Mouse (Mus musculus): ENCODE results near the gene P2ry6.

Gene P2ry6

DNA sequence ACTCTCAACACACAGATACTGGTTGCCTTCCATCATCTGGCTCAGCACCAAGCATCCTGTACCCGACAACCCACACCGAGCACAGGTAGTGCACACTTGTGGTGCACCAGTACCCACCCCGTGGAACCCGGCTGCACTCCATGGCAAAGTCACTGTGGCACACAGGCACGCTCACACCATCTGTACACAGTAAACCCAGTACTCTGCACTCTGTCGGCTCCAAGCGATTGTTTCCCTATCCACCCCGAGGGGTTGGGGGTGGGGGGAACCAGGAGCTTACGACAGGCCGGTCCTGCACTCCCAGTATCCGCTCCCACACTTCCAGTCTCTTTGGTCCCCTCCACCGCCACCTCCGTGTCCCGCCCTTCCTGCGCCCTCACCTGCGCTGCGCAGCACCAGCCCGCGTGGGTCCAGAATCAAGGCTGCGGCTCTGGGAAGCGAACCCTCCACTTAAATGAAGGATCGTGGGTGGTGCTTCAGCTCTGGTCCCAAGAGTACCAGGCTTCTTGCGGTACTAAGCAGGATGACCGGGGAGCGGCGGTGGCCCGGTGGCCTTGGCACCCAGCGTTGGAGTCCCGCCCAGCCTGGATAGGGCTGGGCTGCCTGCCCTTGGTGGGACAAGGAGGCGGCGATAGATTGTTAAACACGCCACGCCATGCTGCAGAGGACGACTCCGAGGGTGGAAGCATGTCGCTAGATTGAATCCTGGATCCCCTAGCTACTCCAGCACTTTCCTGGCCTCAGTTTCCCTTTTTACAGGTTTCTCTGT, at the start of gene P2ry6:
Gene P2ry6, minus strand, starts transcription at position 515 of the 769 bp plus-strand sequence.
- in situ Hi-C loops (cut with MseI, MboI) = no loop called here

DNA sequence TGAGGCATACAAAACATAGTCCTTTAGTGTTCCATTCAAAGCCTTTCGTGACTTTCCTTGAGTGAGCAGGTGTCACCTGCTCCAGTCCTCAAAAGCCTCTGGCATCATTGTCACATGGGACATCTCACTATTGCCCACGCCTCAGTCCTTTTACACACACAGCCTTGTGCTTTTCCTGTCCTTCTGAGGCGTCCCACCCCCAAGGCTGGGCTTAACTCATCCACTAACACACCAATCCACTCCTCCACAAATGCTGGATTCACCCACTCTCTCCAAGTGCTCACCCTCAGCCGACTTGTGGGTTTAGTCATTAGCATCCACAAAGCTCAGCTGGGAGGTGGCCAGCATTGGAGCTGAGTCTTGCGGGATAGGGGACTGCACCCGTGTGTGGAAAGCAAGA, 43.0 kb upstream of the P2ry6 start:
- in situ Hi-C loops (cut with MseI, MboI) = no loop called here

DNA sequence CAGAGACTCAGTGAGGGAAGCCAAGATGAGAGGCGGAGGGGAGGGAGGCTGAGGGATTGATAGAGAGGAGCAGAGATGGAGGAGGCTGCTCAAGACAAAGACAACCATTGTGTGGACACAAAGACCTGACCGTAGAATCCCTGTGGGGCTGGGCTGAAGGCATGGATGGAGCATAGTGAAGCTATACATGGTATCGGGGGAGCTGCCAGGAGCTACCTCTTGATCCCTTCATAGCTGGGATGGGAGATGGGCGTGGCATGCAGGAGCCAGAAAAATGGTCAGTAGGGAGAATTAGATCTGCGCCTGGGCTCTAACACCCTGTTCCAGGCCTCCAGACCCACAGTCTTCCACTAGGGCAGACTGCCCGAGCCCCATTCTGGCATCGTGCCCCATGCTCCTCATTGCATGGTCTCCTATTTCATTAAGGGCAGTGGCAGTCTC, 42.6 kb upstream of the P2ry6 start:
- in situ Hi-C loops (cut with MseI, MboI) = no loop called here

DNA sequence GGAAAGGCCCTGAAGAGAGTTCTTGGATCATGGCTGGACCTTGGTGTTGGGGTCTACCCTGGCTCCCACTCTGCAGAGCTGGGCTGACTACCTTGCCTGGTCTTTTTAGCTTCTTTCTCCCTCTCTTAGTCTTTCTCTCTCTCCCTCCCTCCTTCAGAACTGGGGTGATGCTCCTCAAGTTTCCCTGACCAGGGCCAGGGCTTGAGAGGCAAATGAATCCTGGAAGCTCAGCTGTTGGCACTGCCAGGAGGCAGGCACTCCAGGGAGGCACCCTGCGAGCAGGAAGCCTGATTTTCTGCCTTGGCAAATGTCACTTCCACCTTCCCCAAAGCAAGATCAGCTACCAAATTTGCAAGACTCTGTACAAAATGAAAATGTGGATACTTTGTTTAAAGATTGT, 40.5 kb upstream of the P2ry6 start:
- in situ Hi-C loops (cut with MseI, MboI) = no loop called here

DNA sequence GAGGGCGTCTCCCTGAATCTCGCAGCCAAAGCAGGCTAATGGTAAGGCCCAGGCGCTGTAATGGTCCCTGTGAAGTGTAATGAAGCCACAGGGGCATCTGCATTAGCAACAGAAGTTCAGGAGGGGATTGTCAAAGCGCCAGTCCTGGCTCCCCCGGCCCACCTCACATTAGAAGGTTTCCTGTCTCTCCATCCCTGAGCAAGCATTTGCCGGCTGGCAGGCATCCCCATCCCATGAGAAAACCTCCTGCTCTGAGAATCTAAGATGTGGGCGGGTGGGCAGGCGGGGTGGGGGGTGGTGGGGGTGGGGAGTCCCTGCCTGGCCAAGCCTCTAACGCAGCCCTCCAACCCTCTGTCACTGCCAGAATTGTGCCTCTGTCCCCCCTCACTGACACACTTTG, 39.6 kb upstream of the P2ry6 start:
- in situ Hi-C loops (cut with MseI, MboI) = no loop called here

DNA sequence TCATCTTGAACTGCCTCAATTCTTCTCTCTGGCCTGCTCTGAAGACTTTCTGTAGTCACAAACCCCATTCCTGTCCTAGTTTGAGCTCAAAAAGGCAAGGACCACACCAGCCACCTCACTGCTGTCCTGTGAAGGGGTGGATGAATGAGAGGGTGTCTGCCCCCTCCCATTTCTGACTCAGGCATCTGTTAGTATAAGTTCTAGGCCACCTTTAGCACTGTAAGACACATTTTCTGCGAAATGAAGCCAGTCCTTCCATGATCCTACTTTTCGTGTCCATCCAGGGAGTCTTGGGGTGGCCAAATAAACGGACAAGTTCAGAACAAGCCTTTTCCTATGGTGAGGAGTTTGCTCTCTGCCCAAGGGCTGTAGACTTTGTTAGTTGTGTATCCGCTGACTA, 38.1 kb upstream of the P2ry6 start, which contains the start of gene P2ry2:
Gene P2ry2, minus strand, starts transcription at position 326 of the 400 bp plus-strand sequence.
- in situ Hi-C loops (cut with MseI, MboI) = no loop called here

DNA sequence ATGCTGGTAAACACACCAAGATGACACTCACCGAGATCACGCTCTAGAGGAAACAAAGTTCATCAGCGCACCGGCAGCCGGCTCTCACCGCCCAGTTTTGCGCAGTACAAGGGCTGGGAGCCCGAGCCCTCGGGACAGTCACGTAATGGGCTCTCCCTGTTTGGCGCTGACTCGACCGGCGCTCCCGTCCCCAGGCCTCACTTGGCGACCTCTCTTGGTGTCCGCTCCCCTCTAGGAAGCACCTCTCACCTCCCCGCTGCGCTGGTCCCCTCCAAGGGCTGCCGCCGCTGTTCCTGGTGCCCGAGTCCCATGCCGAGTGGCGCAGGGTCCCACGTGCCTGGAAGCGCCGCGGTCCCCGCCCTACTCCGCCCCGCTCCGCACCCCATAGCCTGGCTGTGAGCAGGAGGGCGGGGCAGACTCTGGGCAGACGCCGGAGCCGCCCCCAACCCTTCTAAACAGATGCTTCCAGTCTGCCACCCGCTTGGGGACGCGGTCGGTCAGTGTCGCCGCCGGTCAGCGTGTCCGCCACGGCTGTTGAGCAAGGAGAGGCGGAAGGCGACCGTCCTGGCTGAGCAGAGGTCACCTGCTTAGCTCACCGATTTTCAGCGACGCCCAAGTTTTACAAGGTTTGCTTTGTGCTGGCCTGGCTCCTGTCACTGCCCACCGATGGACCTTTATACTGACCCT, 37.4 kb upstream of the P2ry6 start:
- in situ Hi-C loops (cut with MseI, MboI) = no loop called here

DNA sequence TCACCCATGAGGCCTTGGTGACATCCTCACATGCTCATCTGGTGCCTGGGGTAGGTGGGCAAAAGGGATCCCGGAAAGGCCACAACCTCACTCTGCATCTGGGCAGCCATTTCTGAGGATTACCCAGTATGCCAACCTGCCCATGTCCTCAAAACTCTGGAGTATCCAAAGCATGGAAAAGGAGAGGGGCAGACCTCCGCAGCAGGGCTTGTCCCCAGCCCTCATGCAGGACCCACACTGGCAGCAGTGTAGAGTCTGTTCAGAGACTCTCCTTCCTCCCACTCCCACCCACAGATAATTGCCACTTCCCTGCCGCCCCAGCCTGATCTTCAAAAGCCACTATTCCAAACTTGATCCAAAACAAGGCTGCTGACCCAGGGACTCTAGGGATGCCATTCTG, 36.3 kb upstream of the P2ry6 start:
- in situ Hi-C loops (cut with MseI, MboI) = no loop called here

DNA sequence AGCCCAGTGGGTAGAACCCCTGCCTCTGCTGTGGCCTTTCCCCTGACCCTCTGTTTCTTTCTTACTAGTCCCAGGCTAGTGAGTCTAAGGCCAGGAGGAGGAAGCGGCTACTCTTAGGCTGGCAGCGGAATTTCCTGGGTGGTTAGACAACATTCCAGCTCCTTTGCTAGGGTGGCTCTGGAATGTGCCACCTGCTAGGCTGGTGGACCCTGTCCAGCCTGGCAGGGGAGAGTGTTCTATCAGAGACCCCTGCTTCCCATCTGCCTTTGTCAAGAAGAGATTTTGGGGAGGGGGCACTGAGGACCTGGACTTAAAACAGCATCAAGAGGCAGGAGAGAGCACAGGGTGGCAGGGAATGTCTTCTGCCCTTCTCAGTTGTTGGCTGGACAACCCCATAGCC, 31.8 kb upstream of the P2ry6 start:
- in situ Hi-C loops (cut with MseI, MboI) = no loop called here

DNA sequence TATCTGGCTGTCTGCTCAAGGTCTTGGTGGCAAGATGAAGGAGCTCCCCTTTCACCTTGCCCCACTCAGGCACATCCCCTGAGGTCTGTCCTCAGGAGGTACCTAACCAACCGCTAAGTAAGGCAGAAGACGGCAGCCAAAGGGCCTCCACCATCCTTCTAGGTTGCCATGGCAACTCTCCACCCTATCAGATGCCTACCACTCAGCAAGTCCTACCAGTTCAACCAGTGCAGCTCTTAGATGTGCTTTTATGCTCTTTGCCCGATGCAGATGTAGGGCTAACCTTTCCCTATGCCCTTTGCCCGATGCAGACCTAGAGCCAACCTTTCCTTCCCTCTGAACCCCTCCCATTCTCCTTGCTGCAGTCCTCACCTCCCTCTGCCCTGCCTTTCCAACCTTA, 30.7 kb upstream of the P2ry6 start:
- in situ Hi-C loops (cut with MseI, MboI) = no loop called here

DNA sequence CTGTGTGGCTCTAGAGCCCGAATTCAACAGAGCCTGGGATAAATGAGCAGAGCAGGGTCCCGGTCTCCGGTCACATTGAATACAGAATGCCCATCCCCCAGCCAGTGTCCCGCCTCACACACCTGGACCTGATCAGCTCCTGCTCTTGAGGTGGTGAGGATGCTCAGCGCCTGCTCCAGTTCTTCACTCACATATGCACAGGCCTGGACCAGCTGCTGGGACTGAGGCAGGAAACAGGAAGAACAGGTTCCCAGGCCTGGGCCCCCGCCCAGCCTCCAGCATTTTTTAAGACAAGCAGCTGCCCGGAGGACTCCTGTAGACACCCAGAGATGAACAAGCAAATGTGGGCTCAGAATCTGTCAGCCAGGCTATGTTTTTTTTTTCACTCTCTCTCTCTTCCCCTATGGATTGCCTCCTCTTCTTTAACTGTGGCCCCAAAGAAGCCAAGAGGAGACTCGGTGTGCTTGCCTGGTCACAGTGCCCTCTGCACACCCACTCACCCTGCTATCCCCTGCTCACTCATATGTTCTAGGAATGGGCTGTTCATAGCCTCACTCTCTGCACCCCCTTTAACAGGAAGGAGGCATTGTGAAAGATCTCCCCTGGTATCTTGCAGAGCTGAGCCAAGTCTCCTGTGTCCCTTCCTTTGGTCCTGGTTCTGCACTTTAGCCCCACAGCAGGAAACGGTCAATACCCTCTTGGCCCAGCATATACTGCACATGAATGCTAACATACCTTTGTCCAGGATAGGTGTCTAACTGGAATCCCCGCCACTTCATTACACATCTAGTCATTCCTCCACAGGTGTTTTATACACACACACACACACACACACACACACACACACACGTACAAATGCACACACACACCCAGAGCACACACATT, 29.2 kb upstream of the P2ry6 start:
- in situ Hi-C loops (cut with MseI, MboI) = no loop called here

DNA sequence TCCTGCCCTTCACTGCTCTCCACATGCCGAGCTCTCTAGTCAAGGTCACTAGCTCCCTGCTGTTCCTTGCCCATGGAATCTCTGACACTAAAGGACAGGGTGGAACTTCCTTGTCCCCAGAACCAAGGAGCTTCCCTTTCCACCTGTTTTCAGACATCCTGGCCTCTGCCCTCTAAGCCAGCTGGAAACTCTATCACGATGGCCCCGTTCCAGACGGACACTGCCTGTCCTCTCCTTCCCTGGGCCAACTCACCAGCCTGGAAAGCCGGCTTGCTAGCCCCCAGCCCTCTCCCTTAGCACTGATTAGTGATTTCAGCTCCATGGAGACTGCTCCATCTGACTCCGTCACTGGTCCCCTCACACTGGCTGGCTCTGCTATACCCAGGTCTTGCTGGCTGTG, 27.8 kb upstream of the P2ry6 start:
- in situ Hi-C loops (cut with MseI, MboI) = no loop called here

DNA sequence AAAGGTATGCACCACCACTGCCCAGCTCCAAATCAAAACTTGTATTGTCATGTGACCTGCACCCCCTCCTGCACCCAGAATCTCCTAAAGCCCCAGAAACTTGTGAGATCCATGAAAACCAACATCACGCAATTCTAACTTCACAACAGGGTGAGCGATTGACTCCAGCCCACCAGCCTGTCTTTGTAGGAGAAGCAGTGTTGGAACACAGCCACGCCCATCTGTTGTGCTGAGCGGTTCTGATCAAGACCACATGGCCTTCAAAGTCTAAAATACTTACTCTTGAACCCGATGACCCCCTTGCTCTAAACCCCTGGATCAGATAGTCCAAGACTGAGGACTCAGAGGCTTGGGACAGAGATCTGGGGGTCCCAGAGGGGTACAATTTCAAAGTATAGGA, 25.2 kb upstream of the P2ry6 start:
- in situ Hi-C loops (cut with MseI, MboI) = no loop called here

DNA sequence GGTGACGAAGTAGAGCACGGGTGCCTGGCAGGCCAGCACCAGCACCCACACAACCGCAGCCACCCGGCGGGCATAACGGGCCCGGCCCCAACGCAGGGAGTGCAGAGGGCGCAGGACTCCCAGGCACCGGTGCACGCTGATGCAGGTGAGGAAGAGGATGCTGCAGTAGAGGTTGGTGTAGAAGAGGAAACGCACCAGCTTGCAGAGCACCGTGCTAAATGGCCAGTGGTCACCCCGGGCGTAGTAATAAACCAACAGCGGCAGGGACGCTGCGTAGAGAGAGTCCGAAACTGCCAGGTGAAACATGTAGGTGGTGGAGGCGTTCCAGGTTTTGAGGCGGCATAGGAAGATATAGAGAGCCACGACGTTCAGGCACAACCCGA, 24.1 kb upstream of the P2ry6 start:
- in situ Hi-C loops (cut with MseI, MboI) = no loop called here

DNA sequence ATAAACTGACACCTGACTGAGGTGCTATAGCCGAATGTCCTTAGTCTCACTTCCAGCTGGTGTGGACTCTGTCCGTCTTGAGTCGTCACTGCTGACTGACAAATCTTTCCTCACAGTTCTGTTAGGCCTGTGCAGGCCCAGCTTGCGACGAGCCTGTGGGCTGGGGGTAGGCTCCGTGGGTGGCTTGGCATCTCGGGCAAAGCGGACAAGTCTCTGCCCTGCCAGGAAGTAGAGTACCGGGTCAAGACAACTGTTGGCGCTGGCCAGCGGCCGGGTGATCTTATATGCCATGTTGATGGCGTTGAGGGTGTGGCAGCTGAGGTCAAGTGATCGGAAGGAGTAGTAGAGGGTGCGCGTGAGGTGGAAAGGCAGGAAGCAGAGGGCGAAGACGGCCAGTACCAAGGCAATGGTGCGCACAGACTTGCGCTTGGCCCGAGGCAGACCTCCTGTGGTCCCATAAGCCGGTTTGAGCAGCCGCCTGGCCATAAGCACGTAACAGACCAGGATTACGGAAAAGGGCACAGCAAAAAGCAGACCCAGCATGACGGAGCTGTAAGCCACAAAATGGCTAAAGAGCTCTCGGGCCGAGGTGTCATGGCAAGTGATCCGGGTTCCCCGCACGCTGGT, 23.6 kb upstream of the P2ry6 start:
- in situ Hi-C loops (cut with MseI, MboI) = no loop called here

DNA sequence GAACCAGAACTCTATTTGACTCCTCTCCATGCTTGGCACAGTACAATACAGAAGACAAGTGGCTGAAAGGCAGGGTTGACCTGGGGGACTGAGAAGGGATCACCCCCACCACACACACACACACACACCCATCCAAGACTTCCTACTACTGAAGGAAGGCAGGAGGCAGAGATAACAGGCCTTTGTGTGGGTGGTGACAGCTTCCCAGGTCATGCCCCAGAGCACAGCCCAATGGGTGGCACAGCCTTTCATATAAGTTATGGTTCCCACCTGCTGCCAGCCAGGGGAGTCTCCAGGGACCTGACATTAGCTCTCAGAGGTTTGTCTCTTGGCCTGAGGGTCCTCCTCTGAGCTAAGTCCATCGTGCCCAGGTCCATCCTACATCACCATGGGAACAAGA, 22.8 kb upstream of the P2ry6 start:
- in situ Hi-C loops (cut with MseI, MboI) = no loop called here

DNA sequence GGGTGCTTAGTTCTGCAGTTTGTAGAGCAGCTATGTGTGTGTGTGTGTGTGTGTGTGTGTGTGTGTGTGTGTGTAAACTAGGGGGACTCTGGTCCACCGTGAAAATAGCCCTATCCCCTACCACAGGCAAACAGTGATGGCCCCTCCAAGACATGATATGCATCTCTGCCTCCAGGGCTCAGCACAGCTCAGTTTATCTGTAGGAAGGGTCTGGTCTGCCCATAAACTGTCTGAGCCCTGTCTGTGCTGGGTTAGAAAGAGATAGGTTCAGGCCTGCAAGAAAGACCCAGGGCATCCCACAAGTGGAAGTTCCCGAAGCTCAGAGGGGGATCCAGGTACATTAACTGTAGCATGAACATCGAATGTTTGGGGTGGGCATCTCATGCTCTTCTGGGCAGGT, 21.5 kb upstream of the P2ry6 start:
- in situ Hi-C loops (cut with MseI, MboI) = no loop called here

DNA sequence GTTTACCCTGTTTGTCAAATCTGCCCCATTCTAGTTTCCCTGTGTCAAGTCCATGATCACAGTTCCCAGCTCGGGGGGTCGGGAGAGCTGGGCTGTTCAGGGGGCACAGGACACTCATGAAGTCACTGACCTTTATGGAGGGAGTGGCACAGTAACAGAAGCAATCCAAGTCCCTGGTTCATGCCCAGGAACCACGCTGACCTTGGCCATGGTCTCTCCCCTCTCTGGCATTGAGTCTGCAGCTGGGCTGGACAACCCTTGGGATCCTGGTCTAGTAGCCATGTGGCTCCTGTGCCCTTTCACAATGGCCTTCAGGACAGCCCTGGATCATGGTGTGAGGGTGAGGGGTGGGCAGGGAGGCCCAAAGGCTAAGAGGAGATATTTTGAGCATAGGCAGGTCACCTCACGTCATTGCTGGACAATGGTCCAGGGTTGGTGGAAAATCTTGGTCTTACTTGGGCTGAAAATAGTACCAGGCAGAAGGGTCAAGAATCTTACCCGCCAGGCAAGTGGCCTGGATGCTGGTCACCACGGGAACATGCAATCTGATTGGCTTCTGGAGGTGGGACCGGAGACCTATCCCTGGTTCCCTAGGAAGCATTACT, 20.9 kb upstream of the P2ry6 start:
- in situ Hi-C loops (cut with MseI, MboI) = no loop called here

DNA sequence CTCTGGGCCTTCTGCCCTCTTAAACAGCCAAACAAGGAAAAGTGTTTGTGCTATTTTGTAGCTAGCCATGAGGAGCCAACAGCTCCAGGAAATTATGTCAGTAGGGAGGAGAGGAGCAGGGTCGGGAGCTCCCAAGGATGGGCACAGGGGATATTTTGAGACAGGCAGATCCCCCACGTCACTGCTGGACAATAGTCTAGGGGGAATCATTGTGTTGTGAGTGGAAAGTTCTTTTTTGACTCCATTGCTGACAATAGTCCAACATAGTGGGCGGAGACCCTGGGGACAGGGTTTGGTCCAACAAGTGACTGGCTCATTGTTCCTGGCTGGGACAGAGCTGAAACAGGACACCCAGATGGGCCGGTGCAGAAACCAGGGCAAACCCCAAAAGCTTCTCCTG, 18.7 kb upstream of the P2ry6 start:
- in situ Hi-C loops (cut with MseI, MboI) = no loop called here

DNA sequence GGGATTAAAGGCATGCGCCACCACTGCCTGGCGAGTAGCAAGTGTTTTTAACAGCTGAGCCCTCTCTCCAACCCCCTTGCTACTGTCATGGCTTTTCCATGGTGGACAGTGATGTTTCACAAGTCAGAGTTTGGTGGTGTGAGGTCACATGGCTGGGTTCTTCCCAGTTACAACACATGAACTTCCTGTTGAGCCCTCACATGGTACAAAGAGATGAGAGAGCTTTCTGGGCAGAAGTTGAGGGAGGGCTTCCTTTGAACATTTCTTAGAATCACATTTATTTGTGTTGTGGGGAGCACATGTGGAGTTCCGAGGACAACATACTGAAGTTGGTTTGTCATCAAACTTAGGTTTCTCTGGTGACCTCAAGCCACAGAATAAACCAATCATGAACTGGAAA, 17.5 kb upstream of the P2ry6 start:
- in situ Hi-C loops (cut with MseI, MboI) = no loop called here

DNA sequence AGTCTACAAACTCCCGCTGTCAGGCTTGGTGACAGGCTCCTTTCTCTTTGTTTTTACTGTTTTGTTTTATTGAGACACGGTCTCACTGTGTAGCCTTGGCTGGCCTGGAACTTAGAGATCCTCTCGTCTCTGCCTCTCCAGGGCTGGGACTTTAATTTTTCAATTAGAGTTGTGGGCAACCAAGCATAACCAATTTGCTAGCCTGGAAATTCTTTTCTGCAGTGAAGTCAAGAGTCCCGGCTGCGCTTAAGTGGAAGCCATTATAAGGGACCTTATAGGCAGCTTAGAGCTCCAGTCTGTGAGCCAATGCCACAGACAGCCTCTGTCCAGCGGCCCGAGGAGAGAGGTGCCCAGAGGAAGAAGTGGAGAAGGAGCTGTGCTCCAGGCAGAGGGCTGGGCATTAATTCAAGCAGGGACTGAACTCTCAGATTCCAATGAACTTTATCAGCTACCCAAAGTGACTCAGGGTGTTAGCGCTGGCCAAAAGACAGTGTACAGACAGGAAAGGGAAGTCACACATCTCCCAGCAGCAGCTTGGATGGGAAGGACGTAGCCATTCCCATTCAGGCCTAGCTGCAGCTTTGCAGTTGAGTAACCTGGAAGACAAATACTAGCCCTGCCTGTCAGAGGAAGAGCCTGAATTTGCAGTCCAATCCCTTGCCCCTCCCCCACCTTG, 16.3 kb upstream of the P2ry6 start:
- in situ Hi-C loops (cut with MseI, MboI) = no loop called here
